Mouse (Mus musculus): Measurements from ENCODE around the gene Ccl1. TPM values are rescaled to one million over a fixed set of nuclear protein-coding genes. Genes with fewer than 3 reads are reported as not detected.

The Ccl1 gene
- polyA plus RNA-seq, 1 experiment = 1.1 TPM

GRCm38 (mm10) chr11:82310336-82311045, 5.0 kb upstream of the Ccl1 start:
- no peak overlapping the region for H3K27ac ChIP-seq (ENCODE audit: control insufficient read depth, insufficient read depth, low read length)
- no peaks in the 10 kb centered on the region for H3K27me3 ChIP-seq (ENCODE audit: control insufficient read depth, insufficient read depth, low read length)
- no peaks in the 10 kb centered on the region for H3K4me1 ChIP-seq (replicated peaks; ENCODE audit: control insufficient read depth, insufficient read depth, low read length)
- H3K4me3 ChIP-seq (ENCODE audit: control insufficient read depth, insufficient read depth, low read length) = no peak overlapping the region
- TF ChIP-seq CTCF (IDR thresholded peaks at IDR 0.05; ENCODE audit: borderline replicate concordance, control insufficient read depth, extremely low read depth, insufficient read depth, low read length, poor library complexity) = no peak
- TF ChIP-seq POLR2A (IDR thresholded peaks at IDR 0.05; ENCODE audit: control insufficient read depth, extremely low read depth, insufficient read depth, low read length, poor library complexity) = no peak
- 32% methylated on average over 12 of the region's 12 CpGs for WGBS
- H3K36me3 ChIP-seq (ENCODE audit: control insufficient read depth, insufficient read depth, low read length) = no peaks in the 10 kb centered on the region
- no peak for DNase-seq

- WGBS = 71% methylated on average over 4 of the region's 4 CpGs
- TF ChIP-seq CTCF (IDR thresholded peaks at IDR 0.05; ENCODE audit: borderline replicate concordance, control insufficient read depth, extremely low read depth, insufficient read depth, low read length, poor library complexity) = no peak
- TF ChIP-seq POLR2A (IDR thresholded peaks at IDR 0.05; ENCODE audit: control insufficient read depth, extremely low read depth, insufficient read depth, low read length, poor library complexity) = no peak
- H3K4me3 ChIP-seq (ENCODE audit: control insufficient read depth, insufficient read depth, low read length) = no peak overlapping the region
- no peak overlapping the region for H3K27ac ChIP-seq (ENCODE audit: control insufficient read depth, insufficient read depth, low read length)
- DNase-seq = no peak
- no peaks in the 10 kb centered on the region for H3K36me3 ChIP-seq (ENCODE audit: control insufficient read depth, insufficient read depth, low read length)
- H3K4me1 ChIP-seq (replicated peaks; ENCODE audit: control insufficient read depth, insufficient read depth, low read length) = no peaks in the 10 kb centered on the region
- no peaks in the 10 kb centered on the region for H3K27me3 ChIP-seq (ENCODE audit: control insufficient read depth, insufficient read depth, low read length)
Measured at GRCm38 (mm10) chr11:82297895-82298294, 7.6 kb downstream of the Ccl1 start.

DNA sequence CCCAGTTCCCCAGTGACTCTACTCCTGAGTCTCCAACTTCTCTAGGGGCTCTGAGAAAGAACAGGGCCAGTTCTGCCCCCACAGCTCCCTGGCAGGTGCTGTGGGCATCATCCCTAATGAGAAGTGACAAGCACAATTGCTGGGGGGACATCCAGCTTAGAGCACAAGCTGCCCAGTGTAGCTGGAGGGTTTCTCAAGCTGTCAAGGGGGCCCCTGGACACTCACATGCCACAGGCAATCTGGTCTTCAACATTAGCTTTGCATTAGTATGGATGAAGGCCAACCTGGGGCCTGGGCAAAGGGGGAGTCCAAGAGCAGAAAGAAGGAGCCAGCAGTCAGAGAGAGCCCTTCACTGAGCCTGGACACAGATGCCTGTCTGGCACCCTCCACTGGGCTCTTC, 14.6 kb downstream of the Ccl1 start:
- DNase-seq = no peak
- no peak overlapping the region for H3K27ac ChIP-seq (ENCODE audit: control insufficient read depth, insufficient read depth, low read length)
- H3K4me1 ChIP-seq (replicated peaks; ENCODE audit: control insufficient read depth, insufficient read depth, low read length) = no peaks in the 10 kb centered on the region
- TF ChIP-seq POLR2A (IDR thresholded peaks at IDR 0.05; ENCODE audit: control insufficient read depth, extremely low read depth, insufficient read depth, low read length, poor library complexity) (no peak), CTCF (IDR thresholded peaks at IDR 0.05; ENCODE audit: borderline replicate concordance, control insufficient read depth, extremely low read depth, insufficient read depth, low read length, poor library complexity) (no peak)
- H3K4me3 ChIP-seq (ENCODE audit: control insufficient read depth, insufficient read depth, low read length) = no peak overlapping the region
- no peaks in the 10 kb centered on the region for H3K36me3 ChIP-seq (ENCODE audit: control insufficient read depth, insufficient read depth, low read length)
- no peaks in the 10 kb centered on the region for H3K27me3 ChIP-seq (ENCODE audit: control insufficient read depth, insufficient read depth, low read length)

- Histone ChIP-seq H3K4me3 (ENCODE audit: control insufficient read depth, insufficient read depth, low read length) (no peak overlapping the region), H3K27me3 (ENCODE audit: control insufficient read depth, insufficient read depth, low read length) (no peaks in the 10 kb centered on the region), H3K27ac (ENCODE audit: control insufficient read depth, insufficient read depth, low read length) (no peak overlapping the region), H3K36me3 (ENCODE audit: control insufficient read depth, insufficient read depth, low read length) (no peaks in the 10 kb centered on the region), H3K4me1 (replicated peaks; ENCODE audit: control insufficient read depth, insufficient read depth, low read length) (no peaks in the 10 kb centered on the region)
- no peak for TF ChIP-seq CTCF (IDR thresholded peaks at IDR 0.05; ENCODE audit: borderline replicate concordance, control insufficient read depth, extremely low read depth, insufficient read depth, low read length, poor library complexity)
- no peak for TF ChIP-seq POLR2A (IDR thresholded peaks at IDR 0.05; ENCODE audit: control insufficient read depth, extremely low read depth, insufficient read depth, low read length, poor library complexity)
- no peak for DNase-seq
- WGBS = 72% methylated on average over 8 of the region's 8 CpGs
Measured at GRCm38 (mm10) chr11:82274149-82274812, 31.2 kb downstream of the Ccl1 start.

DNA sequence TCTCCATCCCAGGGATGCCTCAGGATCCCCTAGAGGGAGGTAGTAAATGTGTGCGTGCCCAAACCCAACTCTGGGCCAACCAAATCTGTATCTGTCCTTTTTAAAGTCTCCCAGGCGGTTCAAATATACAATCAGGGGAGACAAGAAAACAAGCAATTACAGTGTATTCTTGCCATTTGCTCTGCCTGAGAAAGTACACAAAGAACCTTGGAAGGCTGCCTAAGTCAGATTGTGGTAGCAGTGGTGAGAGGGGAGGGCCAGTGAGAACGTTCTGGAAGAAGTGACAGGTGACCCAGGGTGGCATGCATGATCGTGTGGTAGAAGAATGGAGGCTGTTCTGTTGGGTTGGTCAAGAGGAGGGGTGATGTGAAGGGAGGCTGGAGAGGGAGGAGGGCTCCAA, 46.4 kb downstream of the Ccl1 start:
- Histone ChIP-seq H3K36me3 (ENCODE audit: control insufficient read depth, insufficient read depth, low read length) (no peaks in the 10 kb centered on the region), H3K27me3 (ENCODE audit: control insufficient read depth, insufficient read depth, low read length) (no peaks in the 10 kb centered on the region), H3K27ac (ENCODE audit: control insufficient read depth, insufficient read depth, low read length) (no peak overlapping the region), H3K4me3 (ENCODE audit: control insufficient read depth, insufficient read depth, low read length) (no peak overlapping the region), H3K4me1 (replicated peaks; ENCODE audit: control insufficient read depth, insufficient read depth, low read length) (no peaks in the 10 kb centered on the region)
- DNase-seq = no peak
- 57% methylated on average over 4 of the region's 4 CpGs for WGBS
- TF ChIP-seq CTCF (IDR thresholded peaks at IDR 0.05; ENCODE audit: borderline replicate concordance, control insufficient read depth, extremely low read depth, insufficient read depth, low read length, poor library complexity) = no peak
- TF ChIP-seq POLR2A (IDR thresholded peaks at IDR 0.05; ENCODE audit: control insufficient read depth, extremely low read depth, insufficient read depth, low read length, poor library complexity) = no peak

DNA sequence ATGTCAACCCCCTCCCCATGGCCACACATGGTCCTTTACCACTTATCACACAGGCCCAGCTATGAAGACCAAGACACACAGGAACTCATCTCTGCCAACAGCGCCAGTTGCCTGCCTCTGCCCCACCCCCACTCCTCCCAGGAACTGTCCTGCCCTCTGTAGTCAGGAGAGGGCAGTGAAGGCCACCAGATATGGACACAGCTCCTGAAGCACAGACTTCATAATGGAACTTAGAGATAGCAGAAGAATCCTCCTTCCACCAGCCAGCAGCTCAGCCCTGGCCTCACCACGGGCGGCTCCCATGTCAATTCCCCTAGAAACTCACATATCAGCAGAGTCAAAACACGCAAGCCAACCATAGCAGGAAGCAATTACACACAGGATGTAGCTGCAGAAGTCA, 49.9 kb downstream of the Ccl1 start:
- TF ChIP-seq CTCF (IDR thresholded peaks at IDR 0.05; ENCODE audit: borderline replicate concordance, control insufficient read depth, extremely low read depth, insufficient read depth, low read length, poor library complexity) (no peak), POLR2A (IDR thresholded peaks at IDR 0.05; ENCODE audit: control insufficient read depth, extremely low read depth, insufficient read depth, low read length, poor library complexity) (no peak)
- H3K27me3 ChIP-seq (ENCODE audit: control insufficient read depth, insufficient read depth, low read length) = no peaks in the 10 kb centered on the region
- no peaks in the 10 kb centered on the region for H3K4me1 ChIP-seq (replicated peaks; ENCODE audit: control insufficient read depth, insufficient read depth, low read length)
- no peak overlapping the region for H3K27ac ChIP-seq (ENCODE audit: control insufficient read depth, insufficient read depth, low read length)
- DNase-seq = no peak
- H3K36me3 ChIP-seq (ENCODE audit: control insufficient read depth, insufficient read depth, low read length) = no peaks in the 10 kb centered on the region
- no peak overlapping the region for H3K4me3 ChIP-seq (ENCODE audit: control insufficient read depth, insufficient read depth, low read length)
- 9% methylated on average over 4 of the region's 4 CpGs for WGBS

Data from thymus, adult 2 months (tissue).